Mouse (Mus musculus) liver, adult 2 months (tissue): ENCODE results near the gene Ska3.

ENCODE experiments used
- CTCF ChIP-seq: fragments of 200-500 bp; IDR thresholded peaks from 2 replicates; pipeline ENCODE4 v1.5.1; 2011; ENCODE audit warnings: low read depth, low read length, control low read depth
- POLR2A ChIP-seq: fragments of 200-500 bp; IDR thresholded peaks from 2 replicates; pipeline ENCODE4 v1.6.1; 2011; ENCODE audit warnings: low read length, control low read depth; ENCODE audit not compliant: insufficient read depth; ENCODE audit errors: extremely low read depth

DNA sequence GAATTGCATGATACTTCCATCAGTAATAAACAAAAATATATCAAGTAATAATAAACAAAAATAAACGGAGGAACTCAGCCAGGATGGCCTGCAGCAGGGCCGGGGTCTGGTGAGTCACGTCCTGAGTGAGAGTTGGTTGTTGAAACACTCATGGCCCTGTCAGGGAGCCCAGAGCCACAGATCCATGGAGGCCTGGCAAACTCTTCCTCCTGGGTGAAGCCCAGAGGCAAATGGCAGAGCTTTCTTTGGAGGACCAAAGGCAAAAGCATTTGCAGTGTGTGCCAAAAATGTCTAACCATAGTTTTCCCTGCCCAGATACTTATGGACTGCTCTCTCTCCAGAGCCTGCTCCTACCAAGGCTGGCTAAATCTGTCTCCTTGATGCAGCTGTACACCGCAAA lies 34.8 kb downstream of the Ska3 start:
- TF ChIP-seq POLR2A: no peak
- TF ChIP-seq CTCF: no peak
